Mouse (Mus musculus) B cell, adult 2 months (primary cell): ENCODE results near the gene Mrm1.
"Not testable (repeated sequence)": the region's sequence is repeated elsewhere in the genome, so short reads cannot be mapped to it uniquely, and the experiment has no call there.

Experiments
- DNase-seq, 2 experiments: peaks; one replicate each; pipeline ENCODE4 v3.0.0; 2022

The Mrm1 gene

DNA sequence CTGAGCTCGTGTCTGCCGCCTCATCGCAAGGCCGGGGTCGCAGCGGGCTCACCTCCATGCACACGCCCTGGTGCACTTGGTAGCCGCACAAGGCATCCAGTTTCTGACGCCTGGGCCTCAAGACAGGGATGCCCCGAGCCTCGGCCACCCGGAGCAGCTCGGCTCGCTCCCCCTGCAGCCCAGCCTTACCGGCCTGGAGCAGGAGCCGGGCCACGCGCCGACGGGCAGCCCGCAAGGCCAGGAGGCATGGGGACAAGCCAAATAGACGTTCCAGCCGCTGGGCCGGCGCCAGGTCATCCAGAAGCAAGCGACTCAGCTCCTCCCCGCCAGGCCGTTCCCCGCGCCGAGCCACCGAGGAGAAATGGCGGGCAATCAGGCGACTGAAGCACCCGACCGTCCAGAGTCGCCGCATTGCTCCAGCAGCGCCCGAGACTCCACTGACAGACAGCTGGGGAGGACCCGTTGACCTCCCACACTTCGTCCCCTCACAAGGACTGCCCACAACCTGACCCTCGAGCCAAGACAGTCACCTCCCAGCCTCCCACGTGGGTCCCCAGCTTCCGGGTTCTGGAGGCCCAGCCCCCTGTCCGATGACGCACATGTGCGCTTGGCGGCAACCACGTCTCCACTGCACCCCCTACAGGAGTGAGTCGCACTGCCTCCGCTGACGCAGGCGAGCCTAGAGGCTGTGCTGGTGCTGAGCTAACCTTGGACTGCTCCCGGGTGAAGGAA is at the start of gene Mrm1:
Gene Mrm1, minus strand, starts transcription at position 555 of the 732 bp plus-strand sequence.
- DNase-seq = peak; percentile 98 to 99

DNA sequence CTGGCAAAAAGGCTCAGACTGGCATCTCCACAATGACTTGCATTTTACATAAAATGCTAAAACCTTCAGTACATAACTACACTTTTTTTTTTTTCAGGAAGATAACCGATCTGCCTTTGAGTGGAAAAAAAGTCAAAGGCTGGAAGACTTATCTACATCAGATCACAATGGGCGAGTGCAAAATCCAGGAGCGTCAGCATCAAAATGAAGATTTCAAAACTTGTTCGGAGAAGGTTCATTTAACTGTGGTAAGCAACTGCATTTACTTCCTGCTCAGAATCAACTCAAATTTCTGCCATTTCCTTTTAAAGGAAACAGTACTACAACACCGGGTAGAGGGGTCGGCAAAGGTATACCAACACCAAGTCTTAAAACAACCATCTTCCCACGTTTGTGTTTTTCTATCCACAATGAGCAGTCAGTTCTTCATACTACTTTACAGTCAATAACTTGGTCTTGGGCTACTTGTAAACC is 49.5 kb upstream of the Mrm1 start:
- DNase-seq = peak; percentile 19 to 22

DNA sequence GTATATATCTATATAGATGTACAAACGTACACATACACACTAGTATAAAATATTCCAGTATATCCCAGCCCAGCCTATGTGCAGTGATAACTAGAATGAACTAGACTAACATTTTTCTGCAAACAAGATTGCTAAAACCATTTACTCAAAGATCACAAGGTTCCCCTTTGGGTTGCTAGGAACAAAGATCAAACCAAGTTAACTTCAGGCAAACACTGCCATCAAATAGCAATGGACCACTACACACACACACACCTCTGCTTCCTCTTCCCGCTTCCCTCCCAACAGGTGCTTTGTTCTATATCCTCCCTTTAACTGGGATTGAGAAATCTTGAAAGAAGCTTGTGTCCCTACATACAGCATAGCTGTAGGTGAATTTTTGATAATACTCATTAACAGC is 48.3 kb upstream of the Mrm1 start:
- no peak for DNase-seq

DNA sequence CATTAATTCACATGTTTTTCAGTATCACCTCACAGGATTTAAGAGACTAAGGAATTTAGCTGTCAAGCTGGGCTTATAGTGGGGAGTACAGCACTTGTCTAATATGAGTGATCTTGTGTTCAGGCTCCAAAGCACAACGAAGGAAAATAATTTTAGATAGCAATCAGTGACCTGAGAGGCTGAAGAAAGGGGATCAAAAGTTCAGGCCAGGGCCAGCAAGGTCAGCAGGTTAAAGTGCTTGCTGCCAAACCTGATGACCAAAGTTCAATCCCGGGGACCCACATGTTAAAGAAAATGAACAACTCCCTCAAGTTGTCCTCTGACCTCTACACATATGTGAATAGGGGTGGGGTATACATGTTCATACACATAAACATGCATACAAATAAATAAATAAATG is 46.0 kb upstream of the Mrm1 start:
- DNase-seq = no peak

DNA sequence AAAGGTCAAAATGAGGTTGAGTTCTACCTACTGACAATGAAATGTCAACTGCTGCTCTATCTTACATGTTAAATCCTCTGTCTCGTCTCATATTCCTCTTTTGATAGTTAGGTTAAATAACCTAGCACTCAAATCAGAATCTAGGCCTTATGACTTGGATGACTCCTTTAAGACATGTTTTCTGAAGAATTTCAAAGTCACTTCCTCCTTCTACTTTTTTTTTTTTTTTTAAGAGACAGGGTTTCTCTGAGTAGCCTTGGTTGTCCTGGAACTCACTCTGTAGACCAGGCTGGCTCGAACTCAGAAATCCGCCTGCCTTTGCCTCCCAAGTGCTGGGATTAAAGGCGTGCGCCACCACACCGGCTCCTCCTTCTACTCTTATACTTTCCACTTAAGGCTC is 36.0 kb upstream of the Mrm1 start:
- no peak for DNase-seq

DNA sequence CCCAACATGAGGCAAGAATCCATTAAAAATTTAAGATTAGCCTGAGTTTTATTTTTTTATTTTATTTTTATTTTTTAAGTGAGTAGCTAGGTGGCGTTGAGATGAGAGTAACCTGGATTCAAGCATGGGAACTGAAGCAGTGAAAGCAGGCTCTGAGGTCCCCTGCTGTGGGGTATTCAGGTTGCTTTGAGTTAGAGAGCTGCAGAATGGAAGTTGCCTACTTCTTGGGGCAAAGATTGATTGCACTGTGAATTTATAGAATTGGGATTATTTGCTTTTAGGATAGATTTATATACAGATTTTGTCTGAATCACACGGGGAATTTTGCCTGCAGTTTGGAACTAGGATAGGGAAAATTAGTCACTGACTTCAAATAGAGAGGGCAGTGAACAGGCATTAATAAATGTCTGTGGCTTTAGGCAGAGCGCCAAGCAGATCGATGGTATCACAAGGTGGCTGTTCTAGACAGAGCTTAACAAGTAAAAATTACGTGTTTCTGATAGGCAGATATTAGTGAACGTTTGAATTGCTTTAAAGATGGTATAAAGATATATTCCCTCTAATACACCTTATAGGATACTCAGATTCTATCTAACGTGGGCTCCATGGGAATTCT is 28.3 kb upstream of the Mrm1 start:
- no peak for DNase-seq

DNA sequence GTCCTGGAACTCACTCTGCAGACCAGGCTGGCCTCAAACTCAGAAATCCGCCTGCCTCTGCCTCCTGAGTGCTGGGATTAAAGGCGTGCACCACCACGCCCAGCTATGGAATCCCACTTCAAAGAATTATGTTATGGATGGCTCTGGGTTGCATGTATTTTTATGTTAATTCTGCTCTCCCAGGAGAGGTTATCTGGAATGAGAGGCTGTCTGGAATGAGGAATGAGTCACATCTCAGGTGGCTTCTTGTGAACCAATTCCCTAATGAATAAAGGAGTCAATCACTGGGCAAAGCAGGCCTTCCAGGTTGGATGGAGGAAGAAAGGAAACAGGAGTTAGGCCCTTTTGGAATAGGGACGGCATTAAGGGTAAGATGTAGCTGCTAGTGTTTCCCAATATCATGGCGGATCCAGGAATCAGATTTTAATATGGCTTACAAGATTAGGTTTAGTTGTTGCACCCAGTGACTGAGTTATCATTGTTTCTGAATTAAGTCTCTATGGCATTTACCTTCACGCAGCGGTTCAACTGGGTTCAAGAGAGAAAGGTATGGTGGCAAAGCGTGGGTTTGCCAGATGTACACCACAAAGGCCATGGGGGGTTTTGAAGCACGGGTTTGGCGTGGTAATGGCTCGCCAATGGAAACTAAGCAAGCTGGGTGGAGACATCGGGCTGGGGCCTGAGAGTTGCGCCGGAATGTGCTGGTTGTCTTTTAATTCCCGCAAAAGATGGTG is 27.6 kb upstream of the Mrm1 start:
- no peak for DNase-seq

DNA sequence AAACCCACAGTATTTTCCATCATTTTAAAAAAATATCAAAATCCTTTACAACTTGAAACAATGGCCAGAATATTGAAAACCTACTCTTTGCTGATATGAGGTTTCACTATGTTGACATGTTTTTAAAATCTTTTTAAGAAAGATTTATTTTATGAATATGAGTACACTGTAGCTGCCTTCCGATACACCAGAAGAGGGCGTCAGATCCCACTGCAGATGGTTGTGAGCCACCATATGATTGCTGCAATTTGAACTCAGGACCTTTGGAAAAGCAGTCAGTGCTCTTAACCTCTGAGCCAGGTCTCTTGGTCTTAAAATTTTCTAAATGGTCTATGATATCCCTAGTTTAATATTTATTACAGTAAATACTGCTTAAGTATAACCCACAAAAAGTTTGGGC is 20.0 kb upstream of the Mrm1 start:
- peak in 1 of 2 experiments; percentile 11 for DNase-seq

DNA sequence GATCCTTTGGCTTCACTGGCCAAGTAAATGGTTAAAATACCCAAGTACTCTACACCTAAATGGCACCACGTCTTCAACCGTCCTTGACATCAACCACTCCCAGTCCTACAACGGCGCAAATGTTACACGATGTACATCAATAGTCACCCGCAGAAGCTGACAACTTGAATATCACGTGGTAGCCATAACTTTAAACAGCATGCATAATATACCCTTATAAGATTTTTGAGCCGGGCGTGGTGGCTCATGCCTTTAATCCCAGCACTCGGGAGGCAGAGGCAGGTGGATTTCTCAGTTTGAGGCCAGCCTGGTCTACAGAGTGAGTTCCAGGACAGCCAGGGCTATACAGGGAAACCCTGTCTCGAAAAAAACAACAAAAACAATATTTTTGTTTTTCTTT is 10.2 kb upstream of the Mrm1 start:
- not testable (repeated sequence) for DNase-seq

DNA sequence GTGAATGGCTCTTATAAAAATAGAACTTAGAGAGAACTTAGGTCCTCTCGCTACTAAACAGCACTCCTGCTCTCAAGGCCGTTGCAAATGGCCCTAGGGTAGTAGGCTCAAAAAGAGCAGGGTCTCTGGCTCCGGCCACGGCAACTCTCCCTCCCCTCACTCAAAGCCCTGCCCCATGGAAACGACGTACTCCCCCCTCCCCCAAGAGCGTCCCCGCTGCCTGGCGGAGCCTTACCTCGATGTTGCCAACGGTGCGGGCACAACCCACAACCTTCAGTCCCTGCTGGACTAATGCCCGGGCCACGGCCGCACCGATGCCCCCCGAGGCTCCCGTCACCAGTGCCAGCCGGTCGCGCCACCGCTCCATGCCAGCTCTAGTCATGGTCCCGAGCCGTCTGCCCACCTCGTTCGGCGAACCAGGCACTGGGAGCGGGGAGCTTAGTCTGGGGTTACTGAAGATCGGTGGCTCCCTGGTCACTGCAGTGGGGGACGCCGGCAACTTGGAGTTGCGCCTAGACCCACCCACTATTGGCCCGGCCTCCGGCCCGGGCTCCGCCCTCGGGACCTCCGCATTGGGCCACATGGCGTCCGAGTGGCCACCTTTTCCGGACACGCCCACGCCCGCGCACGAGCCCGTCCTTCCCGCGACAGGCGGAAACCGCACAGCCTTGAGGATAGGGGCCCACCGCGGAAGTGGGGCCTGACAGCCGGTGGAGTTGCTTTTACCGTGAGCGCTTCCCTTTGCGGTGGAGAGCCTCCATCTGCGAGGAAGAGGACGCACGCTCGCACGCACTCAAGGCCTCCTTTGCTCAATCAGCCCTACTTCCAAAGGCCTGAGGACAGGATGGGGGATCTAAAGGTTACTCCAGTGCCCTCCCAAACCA is 9.4 kb upstream of the Mrm1 start, which contains the start of gene Dhrs11:
Gene Dhrs11, minus strand, starts transcription at position 479 of the 884 bp plus-strand sequence.
- peak; percentile 87 for DNase-seq

DNA sequence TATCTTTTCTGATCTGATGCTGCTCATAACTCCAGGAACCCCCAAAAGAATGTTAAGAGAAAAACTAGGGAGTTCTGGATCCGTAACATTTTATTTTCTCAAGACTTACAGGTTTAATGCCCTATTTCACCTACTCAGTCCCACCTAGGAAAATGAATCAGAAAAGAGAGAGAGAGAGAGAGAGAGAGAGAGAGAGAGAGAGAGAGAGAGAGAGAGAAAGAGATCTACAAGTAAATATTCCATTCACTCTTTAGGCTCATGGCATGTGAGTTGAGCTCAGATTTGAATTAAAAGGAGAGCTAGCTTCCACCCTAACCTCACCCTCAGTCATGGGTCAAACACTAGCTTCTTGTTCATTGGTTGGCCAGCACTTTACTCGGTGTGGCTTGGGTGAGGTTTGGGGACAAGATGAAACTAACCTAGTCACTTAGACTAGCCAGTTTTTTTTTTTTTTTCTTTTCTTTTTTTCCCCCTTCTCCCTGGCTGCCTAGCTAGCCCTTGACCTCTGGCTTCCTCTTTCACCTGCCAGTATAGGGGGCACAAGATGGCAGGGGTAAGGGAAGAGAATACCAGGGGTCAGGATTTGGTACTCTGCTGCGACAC is 8.7 kb upstream of the Mrm1 start:
- DNase-seq = peak in 1 of 2 experiments; percentile 10

DNA sequence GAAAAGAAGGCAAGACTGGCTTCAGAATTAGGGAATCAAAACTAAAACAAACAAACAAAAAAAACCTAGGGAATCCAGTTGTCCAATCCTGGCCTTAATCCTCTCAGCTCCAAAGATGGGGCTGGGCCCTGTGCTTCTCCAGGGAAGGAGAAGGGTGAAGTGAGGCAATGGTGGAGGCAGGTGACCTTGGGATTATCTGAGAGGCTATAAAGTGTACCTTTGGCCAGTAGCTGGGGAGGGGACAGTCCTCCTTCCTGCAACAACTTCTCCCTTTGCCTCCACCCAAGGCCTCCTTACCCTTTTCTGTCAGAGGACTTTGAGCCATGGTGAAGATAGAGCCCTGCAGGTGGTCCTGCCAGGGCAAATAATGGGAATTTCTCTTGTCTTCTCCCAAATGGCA is 8.2 kb upstream of the Mrm1 start:
- DNase-seq = no peak

DNA sequence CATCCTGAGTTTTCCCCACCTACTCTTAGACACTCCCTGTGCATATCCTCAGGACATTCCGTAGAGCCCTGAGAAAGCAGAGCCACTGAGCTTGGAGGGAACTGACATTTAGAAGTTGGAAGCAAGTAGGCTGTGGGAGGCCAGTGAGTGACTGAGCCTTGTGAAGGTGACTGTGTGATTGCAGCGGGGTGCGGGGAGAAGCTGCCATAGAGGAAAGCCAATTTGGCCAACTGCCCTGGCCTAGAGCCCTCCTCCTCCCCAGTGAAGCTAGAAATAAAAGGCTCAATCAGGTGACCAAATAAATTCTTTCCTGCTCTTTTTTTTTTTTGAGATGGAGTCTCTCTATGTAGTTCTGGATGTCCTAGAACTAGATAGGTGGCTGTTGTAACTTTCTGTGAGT is 6.9 kb upstream of the Mrm1 start:
- no peak for DNase-seq

DNA sequence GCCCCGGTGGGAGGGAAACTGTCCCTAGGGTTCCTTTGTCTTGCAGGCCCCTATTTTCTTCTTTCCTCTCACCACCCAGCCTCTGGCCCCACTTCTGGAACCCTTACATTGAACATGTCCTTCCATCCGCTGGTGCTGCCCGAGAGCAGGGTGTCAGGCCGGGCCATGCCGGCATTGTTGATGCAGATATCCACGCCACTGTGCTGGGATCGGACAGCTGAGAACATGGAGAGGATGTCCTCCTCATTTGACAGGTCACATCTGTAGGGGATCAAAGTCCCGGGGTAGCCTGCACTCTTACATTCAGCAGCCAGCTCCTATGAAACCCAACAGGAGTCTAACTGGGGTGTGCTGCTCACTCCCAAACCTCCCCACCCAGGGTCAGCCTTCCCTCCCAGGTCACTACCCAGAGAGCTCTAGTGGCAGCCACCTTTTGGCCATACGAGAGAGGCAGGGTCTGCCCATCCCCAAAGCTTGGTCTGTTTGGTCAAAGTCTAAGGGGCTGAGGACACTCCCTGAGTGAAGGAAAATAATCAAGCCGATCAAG is 6.0 kb upstream of the Mrm1 start:
- DNase-seq = no peak

DNA sequence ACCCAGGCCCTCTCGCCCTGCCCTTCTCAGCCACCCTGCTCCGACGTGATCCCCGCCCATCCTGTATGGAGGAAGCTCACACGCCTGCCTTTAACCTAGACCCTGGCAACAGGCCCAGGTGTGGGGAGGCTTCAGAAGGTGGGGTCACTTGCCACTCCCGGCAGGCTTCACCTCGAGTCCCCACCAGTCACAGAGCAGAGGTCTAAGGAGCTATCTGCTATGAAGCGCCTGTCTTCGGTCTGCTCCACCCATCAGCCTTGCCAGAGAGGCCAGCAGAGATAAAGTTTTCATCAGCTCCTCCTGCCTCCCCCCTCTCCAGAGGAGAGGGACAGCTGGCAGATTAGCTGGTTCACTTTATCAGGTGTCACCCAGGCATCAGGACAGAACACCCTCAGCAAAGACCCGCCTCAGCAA is 4.2 kb upstream of the Mrm1 start:
- no peak for DNase-seq

DNA sequence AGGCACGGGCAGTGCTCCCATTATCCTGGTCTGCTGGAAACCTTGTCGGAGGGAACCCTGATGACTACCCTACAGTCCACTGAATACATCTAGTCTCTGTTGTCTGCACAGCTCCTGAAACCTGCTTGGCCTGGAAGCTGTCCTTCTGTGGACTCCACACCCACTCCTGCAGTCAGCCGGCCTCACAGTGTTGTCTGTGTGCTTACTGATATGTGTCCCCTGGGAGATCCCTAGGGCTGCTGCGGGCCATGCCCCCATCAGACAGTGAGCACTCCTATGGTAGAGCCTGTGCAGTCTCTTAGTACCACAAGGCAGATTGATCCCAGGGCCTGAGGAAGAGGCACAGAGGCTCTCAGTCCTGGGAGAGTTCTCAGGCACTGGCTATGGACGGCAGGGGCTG is 3.2 kb upstream of the Mrm1 start:
- no peak for DNase-seq

DNA sequence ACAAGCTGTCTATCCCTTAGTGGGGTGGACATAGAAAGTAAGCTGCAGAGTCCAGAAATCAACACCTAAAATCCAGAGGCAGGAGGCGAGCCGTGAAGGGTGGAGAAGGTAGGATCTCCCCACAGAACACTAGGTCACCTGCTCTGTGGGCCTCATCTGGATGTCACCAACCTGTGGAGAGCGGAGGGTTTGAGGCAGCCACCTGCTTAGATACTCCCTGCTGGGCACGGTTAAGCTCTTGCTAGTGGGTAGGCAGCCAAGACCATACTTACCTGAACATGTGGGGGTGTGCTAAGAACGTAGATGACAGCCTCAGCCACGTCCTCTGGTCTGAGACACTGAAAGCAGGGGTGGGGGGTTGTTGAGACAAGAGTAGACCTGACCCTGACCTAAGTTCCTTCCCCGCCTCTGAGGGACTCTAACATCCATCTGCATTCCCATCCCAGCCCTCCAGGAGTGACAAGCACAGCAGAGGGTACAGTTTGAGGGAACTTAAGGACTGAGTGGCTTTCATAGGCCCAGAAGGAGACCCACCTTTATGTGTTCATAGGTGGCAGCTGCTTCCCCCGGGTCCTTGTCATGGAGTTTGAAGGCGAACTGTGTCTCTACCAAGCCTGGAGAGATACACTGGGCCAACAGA is 1.9 kb upstream of the Mrm1 start:
- DNase-seq = no peak

DNA sequence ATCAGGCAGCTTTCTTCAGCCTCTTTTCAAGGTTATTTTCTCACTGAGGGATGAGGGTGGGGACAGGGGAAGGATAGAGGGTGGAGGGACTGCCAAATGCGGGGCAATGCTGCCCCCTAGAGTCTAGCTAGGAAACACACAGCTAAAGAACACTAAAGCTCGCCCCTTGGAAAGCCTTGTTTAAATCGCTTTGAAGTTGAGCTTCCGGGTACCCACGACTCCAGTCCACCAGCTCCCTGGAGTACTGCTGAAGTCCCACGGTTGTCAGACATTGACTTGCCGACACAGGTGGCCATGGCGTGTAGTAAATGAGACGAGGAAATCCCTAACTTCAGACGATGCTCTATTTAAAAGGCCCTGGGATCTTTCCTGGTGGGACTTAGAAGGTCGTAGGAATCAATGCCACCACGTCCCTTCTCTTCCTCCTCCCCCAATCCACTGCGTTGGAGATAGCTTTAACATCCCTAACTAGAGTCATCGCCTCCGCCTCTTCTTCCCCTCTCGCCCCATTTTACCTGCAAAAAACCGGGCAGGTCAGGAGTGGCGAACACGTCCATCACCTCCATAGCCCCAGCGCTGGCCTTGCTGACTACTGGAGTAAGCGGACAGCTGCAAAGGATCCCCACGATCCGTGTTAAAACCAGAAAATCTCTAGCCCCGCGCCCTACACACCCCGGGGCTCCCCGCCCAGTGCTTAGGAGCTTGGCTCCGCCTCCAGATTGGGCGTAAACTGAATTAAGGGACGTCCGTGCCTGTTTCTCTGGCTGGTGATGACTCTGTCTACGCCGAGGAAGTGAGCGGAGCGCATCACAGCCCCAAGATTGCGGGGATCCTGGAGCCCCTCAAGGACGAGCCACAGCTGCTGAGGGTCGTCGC is 992 bp downstream of the Mrm1 start:
- peak; percentile 84 to 86 for DNase-seq

DNA sequence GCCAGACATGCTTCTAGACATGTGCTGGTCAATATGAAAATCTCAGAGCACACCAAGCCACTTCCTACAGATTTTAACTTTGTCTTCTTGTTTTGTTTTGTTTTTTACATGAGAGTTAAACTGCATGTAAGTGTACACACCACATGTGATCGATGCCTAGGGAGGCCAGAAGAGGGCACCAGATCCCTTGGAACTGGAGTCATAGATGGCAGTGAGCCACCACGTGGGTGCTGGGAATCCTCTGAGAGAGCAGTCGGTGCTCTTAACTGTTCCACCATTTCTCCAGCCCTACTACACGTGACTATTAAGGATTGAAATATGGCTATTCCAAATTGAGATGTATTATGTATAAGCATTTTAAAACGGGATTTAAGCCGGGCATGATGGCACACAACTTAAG is 2.0 kb downstream of the Mrm1 start:
- DNase-seq = peak; percentile 23 to 36

DNA sequence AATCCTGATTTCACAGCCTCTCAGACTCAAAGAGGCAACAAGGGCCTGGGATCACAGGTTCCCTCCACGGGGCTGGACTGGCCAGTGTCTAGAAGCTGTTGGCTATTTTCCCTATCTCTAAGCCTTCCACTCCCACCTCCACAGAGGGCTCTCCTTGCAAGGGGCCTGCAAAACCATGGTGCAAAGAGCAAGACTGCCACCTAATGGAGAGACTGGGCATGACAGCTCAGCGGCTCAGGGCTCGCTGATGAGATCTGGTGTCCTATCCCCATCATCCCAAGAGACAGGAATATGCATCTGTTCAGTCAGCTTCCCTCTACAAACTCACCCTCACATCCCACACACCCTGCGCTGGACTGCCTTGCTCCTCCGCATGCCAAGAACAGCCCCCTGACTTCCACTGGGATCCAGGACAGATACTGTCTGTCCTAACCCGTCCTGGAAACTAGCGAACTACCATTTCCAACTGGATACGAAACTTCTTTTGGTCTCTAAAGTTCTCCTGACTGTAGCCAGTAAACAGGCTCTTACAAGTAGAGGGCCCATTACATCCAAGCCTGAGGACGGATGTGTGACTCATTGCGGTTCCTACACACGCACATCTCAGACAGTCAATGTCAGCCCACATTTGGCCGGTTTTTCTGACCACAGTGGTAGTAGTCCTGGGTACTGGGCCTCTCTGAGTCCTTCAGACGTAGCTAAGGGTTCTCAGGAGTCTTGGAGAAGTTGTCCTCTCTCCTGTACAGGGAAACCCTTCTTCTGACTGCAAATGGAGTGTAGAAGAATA is 5.4 kb downstream of the Mrm1 start:
- DNase-seq = peak; percentile 82 to 83
